Mouse (Mus musculus): ENCODE measurements at regions not wholly inside any gene's neighbourhood (a gene's known extent, or its start where the extent isn't known, plus 50 kb on each side); places are given as distances from the start of the nearest gene placed in this dataset.

- no peak for TF ChIP-seq CTCF (IDR thresholded peaks at IDR 0.05)
- TF ChIP-seq POLR2A (IDR thresholded peaks at IDR 0.05; ENCODE audit: insufficient read depth, low read depth, low read length), result no peak
Observed at GRCm38 (mm10) chr12:39801536-39801935, 236.3 kb downstream of the Arl4a start.
